9 mouse cellular contexts compared by ENCODE assay signal in genomic region chr11:120547469-120547868, GRCm38 (mm10). TPM values are rescaled to one million over a fixed set of nuclear protein-coding genes. Genes with fewer than 3 reads are reported as not detected.
DNase-seq lines count a peak whose midpoint lies in the region; ATAC-seq and TF ChIP-seq lines count a peak whose summit lies in the region.
"Had no signal": no experiment of that assay in that cellular context is flagged by ENCODE, and none has a peak within 500 bp of the region (broad histone marks: within the 10 kb centered on the region; RNA-seq: fewer than 3 reads in every experiment).

No protein-coding gene starts in this region.

- DNase-seq in forebrain, embryonic 11.5 days (ENCODE audit: low spot score) = no peak
- DNase-seq in liver, embryonic 11.5 days (ENCODE audit: low spot score) = no peak
- peak; percentile 42 for DNase-seq in adipocyte (ENCODE audit: low spot score)
- no peak for DNase-seq in testis, postnatal 14 days (ENCODE audit: low spot score)
- DNase-seq in gastrocnemius, postnatal 10 days = no peak

- 63% methylated on average over 2 of the region's 2 CpGs for WGBS in forebrain, embryonic 12.5 days
- 77% methylated on average over 2 of the region's 2 CpGs for WGBS in forebrain, embryonic 11.5 days
- WGBS in liver, embryonic 12.5 days (ENCODE audit: insufficient replicate concordance) = 48% methylated on average over 2 of the region's 2 CpGs
- WGBS in liver, embryonic 11.5 days = 54% methylated on average over 2 of the region's 2 CpGs

- ATAC-seq in forebrain, embryonic 12.5 days (ENCODE audit: low FRiP score) = no peak
- no peak for ATAC-seq in forebrain, embryonic 11.5 days (replicated peaks; ENCODE audit: low FRiP score)
- ATAC-seq in liver, embryonic 12.5 days = no peak
- ATAC-seq in liver, embryonic 11.5 days (replicated peaks; ENCODE audit: low FRiP score) = no peak

- H3K9ac ChIP-seq in forebrain, embryonic 12.5 days = peak overlapping the region; percentile 40; the same call in 1 of the 2 replicates
- H3K9ac ChIP-seq in forebrain, embryonic 11.5 days (ENCODE audit: low read length) = no peak overlapping the region
- H3K9ac ChIP-seq in liver, embryonic 12.5 days = no peak overlapping the region
- no peak overlapping the region for H3K9ac ChIP-seq in liver, embryonic 11.5 days (ENCODE audit: low read depth, low read length)

- peaks cover 33% of the 10 kb centered on the region for H3K79me2 ChIP-seq in myocyte (ENCODE audit: control insufficient read depth, insufficient read depth)

- H3K27me3 ChIP-seq in forebrain, embryonic 12.5 days = no peaks in the 10 kb centered on the region
- no peaks in the 10 kb centered on the region for H3K27me3 ChIP-seq in forebrain, embryonic 11.5 days (ENCODE audit: control insufficient read depth, insufficient read depth, low read length)
- no peaks in the 10 kb centered on the region for H3K27me3 ChIP-seq in liver, embryonic 12.5 days (replicated peaks)
- no peaks in the 10 kb centered on the region for H3K27me3 ChIP-seq in liver, embryonic 11.5 days (replicated peaks; ENCODE audit: control insufficient read depth, insufficient read depth, low read length)
- H3K27me3 ChIP-seq in myocyte (ENCODE audit: control insufficient read depth, insufficient read depth, insufficient read length) = no peaks in the 10 kb centered on the region

- no peak overlapping the region for H3K4me2 ChIP-seq in forebrain, embryonic 12.5 days
- no peak overlapping the region for H3K4me2 ChIP-seq in forebrain, embryonic 11.5 days (ENCODE audit: low read depth, low read length, severe bottlenecking)
- H3K4me2 ChIP-seq in liver, embryonic 12.5 days = no peak overlapping the region
- H3K4me2 ChIP-seq in liver, embryonic 11.5 days = no peak overlapping the region; the same call in 1 of the 2 replicates
- H3K4me2 ChIP-seq in myocyte (ENCODE audit: low read depth) = peak overlapping the region; percentile 77

- no peak overlapping the region for H3K27ac ChIP-seq in forebrain, embryonic 12.5 days
- no peak overlapping the region for H3K27ac ChIP-seq in forebrain, embryonic 11.5 days (ENCODE audit: low read depth, low read length)
- peak overlapping the region; percentile 94 for H3K27ac ChIP-seq in liver, embryonic 12.5 days
- H3K27ac ChIP-seq in liver, embryonic 11.5 days (ENCODE audit: low read depth, low read length) = no peak overlapping the region; the same call in 1 of the 2 replicates

- no peak overlapping the region for H3K4me3 ChIP-seq in forebrain, embryonic 12.5 days (replicated peaks)
- H3K4me3 ChIP-seq in forebrain, embryonic 11.5 days (ENCODE audit: low read depth, low read length) = no peak overlapping the region
- no peak overlapping the region for H3K4me3 ChIP-seq in liver, embryonic 12.5 days
- no peak overlapping the region for H3K4me3 ChIP-seq in liver, embryonic 11.5 days (ENCODE audit: low read depth, low read length)
- no peak overlapping the region for H3K4me3 ChIP-seq in myocyte

- peaks cover 25% of the 10 kb centered on the region for H3K36me3 ChIP-seq in forebrain, embryonic 12.5 days (replicated peaks)
- peaks cover 11% of the 10 kb centered on the region; the same call in 1 of the 2 replicates for H3K36me3 ChIP-seq in forebrain, embryonic 11.5 days (ENCODE audit: control insufficient read depth, insufficient read depth, low read length)
- H3K36me3 ChIP-seq in liver, embryonic 12.5 days = peaks cover 26% of the 10 kb centered on the region
- peaks cover 15% of the 10 kb centered on the region for H3K36me3 ChIP-seq in liver, embryonic 11.5 days (ENCODE audit: control insufficient read depth, insufficient read depth, low read length)
- peaks cover 9% of the 10 kb centered on the region for H3K36me3 ChIP-seq in myocyte (ENCODE audit: control insufficient read depth, insufficient read depth)

- H3ac ChIP-seq in myocyte (ENCODE audit: control insufficient read depth, insufficient read length) = no peak overlapping the region

- no peaks in the 10 kb centered on the region for H3K9me3 ChIP-seq in forebrain, embryonic 12.5 days
- no peaks in the 10 kb centered on the region for H3K9me3 ChIP-seq in forebrain, embryonic 11.5 days (ENCODE audit: control insufficient read depth, low read length)
- no peaks in the 10 kb centered on the region for H3K9me3 ChIP-seq in liver, embryonic 12.5 days (replicated peaks)
- no peaks in the 10 kb centered on the region for H3K9me3 ChIP-seq in liver, embryonic 11.5 days (ENCODE audit: control insufficient read depth, low read length)

- no peak for TF ChIP-seq POLR2A in myocyte (IDR thresholded peaks at IDR 0.05; ENCODE audit: insufficient read length, low read depth)

- H3K4me1 ChIP-seq in forebrain, embryonic 12.5 days = peaks cover 27% of the 10 kb centered on the region
- peaks cover 3% of the 10 kb centered on the region; the same call in 1 of the 2 replicates for H3K4me1 ChIP-seq in forebrain, embryonic 11.5 days (replicated peaks; ENCODE audit: control insufficient read depth, insufficient read depth, low read length)
- H3K4me1 ChIP-seq in liver, embryonic 12.5 days = peaks cover 38% of the 10 kb centered on the region
- peaks cover 23% of the 10 kb centered on the region for H3K4me1 ChIP-seq in liver, embryonic 11.5 days (replicated peaks; ENCODE audit: control insufficient read depth, insufficient read depth, low read length)

TF ChIP-seq in myocyte, 11 proteins besides CTCF, POLR2A, EP300 and RAD21:
- TF ChIP-seq MYOD1 (IDR thresholded peaks at IDR 0.05; ENCODE audit: control insufficient read depth in 1 of 3, insufficient read length in 2 of 3, low read depth in 2 of 3) (no peak), TCF3 (IDR thresholded peaks at IDR 0.05; ENCODE audit: insufficient read length, low read depth) (no peak), E2F4 (IDR thresholded peaks at IDR 0.05; ENCODE audit: insufficient read depth) (no peak), TCF12 (IDR thresholded peaks at IDR 0.05; ENCODE audit: insufficient read depth, poor library complexity, severe bottlenecking) (no peak), CEBPB (IDR thresholded peaks at IDR 0.05; ENCODE audit: insufficient read depth, poor library complexity, severe bottlenecking) (no peak), MYOG (IDR thresholded peaks at IDR 0.05; ENCODE audit: control insufficient read depth in 1 of 3, insufficient read depth in 1 of 3, insufficient read length in 2 of 3, low read depth in 2 of 3) (no peak), SRF (IDR thresholded peaks at IDR 0.05; ENCODE audit: control insufficient read depth, insufficient read length, low read depth) (no peak), POLR2AphosphoS2 (IDR thresholded peaks at IDR 0.05; ENCODE audit: insufficient read length, low read depth) (no peak), REST (IDR thresholded peaks at IDR 0.05; ENCODE audit: insufficient read depth, insufficient read length) (no peak), MAX (IDR thresholded peaks at IDR 0.05; ENCODE audit: low read depth) (no peak), USF1 (IDR thresholded peaks at IDR 0.05; ENCODE audit: low read depth) (no peak)

RNA-seq across cellular contexts. Expression of gene Mcrip1, which starts 2.1 kb away (rescaled TPM):
- 209 and 214 TPM in 2 replicates for polyA plus RNA-seq in forebrain, embryonic 12.5 days (2016; fragmentation: Nextera tagmentation; extraction: Ambion mirVana)
- 213 and 247 TPM in 2 replicates for polyA plus RNA-seq in forebrain, embryonic 11.5 days (2014; fragmentation: Nextera tagmentation; extraction: Ambion mirVana)
- 60.4 and 61.8 TPM in 2 replicates for polyA plus RNA-seq in liver, embryonic 12.5 days (2016; fragmentation: Nextera tagmentation; extraction: Ambion mirVana)
- 117 and 123 TPM in 2 replicates for polyA plus RNA-seq in liver, embryonic 11.5 days (2014; fragmentation: Nextera tagmentation; extraction: Ambion mirVana)
- 237 TPM for polyA plus RNA-seq in myocyte (2012; fragmentation: generic; extraction: Trizol)
- total RNA-seq in gastrocnemius, postnatal 10 days (2021) = 10 to 100 TPM; 51.3 to 52.7 TPM

RNA-seq across cellular contexts. Expression of gene Ppp1r27, which starts 3.5 kb away (rescaled TPM):
- not detected in 2 replicates for polyA plus RNA-seq in forebrain, embryonic 12.5 days (2016; fragmentation: Nextera tagmentation; extraction: Ambion mirVana)
- not detected in 2 replicates for polyA plus RNA-seq in forebrain, embryonic 11.5 days (2014; fragmentation: Nextera tagmentation; extraction: Ambion mirVana)
- not detected in 2 replicates for polyA plus RNA-seq in liver, embryonic 12.5 days (2016; fragmentation: Nextera tagmentation; extraction: Ambion mirVana)
- polyA plus RNA-seq in liver, embryonic 11.5 days (2014; fragmentation: Nextera tagmentation; extraction: Ambion mirVana) = not detected in 2 replicates
- 1.0 TPM for polyA plus RNA-seq in myocyte (2012; fragmentation: generic; extraction: Trizol)
- 100 to 1,000 TPM; 156 to 183 TPM for total RNA-seq in gastrocnemius, postnatal 10 days (2021)
- total RNA-seq: monocyte, adult 5-6 weeks had no signal

RNA-seq across cellular contexts. Expression of gene Gcgr, which starts 17.0 kb away (rescaled TPM):
- 0.09 TPM in 1 of 2 replicates, not detected in the other for polyA plus RNA-seq in forebrain, embryonic 12.5 days (2016; fragmentation: Nextera tagmentation; extraction: Ambion mirVana)
- 0.35 TPM in 1 of 2 replicates, not detected in the other for polyA plus RNA-seq in forebrain, embryonic 11.5 days (2014; fragmentation: Nextera tagmentation; extraction: Ambion mirVana)
- 8.5 and 9.6 TPM in 2 replicates for polyA plus RNA-seq in liver, embryonic 12.5 days (2016; fragmentation: Nextera tagmentation; extraction: Ambion mirVana)
- 7.6 and 7.7 TPM in 2 replicates for polyA plus RNA-seq in liver, embryonic 11.5 days (2014; fragmentation: Nextera tagmentation; extraction: Ambion mirVana)
- polyA plus RNA-seq in myocyte (2012; fragmentation: generic; extraction: Trizol) = 0.05 TPM
- under 1 TPM; 0.09 to 0.75 TPM for total RNA-seq in gastrocnemius, postnatal 10 days (2021)
- total RNA-seq: monocyte, adult 5-6 weeks had no signal

RNA-seq across cellular contexts. Expression of gene P4hb, which starts 25.6 kb away (rescaled TPM):
- polyA plus RNA-seq in forebrain, embryonic 12.5 days (2016; fragmentation: Nextera tagmentation; extraction: Ambion mirVana) = 334 and 362 TPM in 2 replicates
- polyA plus RNA-seq in forebrain, embryonic 11.5 days (2014; fragmentation: Nextera tagmentation; extraction: Ambion mirVana) = 439 and 476 TPM in 2 replicates
- polyA plus RNA-seq in liver, embryonic 12.5 days (2016; fragmentation: Nextera tagmentation; extraction: Ambion mirVana) = 443 and 468 TPM in 2 replicates
- 648 and 680 TPM in 2 replicates for polyA plus RNA-seq in liver, embryonic 11.5 days (2014; fragmentation: Nextera tagmentation; extraction: Ambion mirVana)
- 444 TPM for polyA plus RNA-seq in myocyte (2012; fragmentation: generic; extraction: Trizol)
- 100 to 1,000 TPM; 349 to 414 TPM for total RNA-seq in gastrocnemius, postnatal 10 days (2021)

RNA-seq across cellular contexts. Expression of gene Arhgdia, which starts 34.0 kb away (rescaled TPM):
- 496 and 513 TPM in 2 replicates for polyA plus RNA-seq in forebrain, embryonic 12.5 days (2016; fragmentation: Nextera tagmentation; extraction: Ambion mirVana)
- 621 and 667 TPM in 2 replicates for polyA plus RNA-seq in forebrain, embryonic 11.5 days (2014; fragmentation: Nextera tagmentation; extraction: Ambion mirVana)
- polyA plus RNA-seq in liver, embryonic 12.5 days (2016; fragmentation: Nextera tagmentation; extraction: Ambion mirVana) = 337 and 356 TPM in 2 replicates
- polyA plus RNA-seq in liver, embryonic 11.5 days (2014; fragmentation: Nextera tagmentation; extraction: Ambion mirVana) = 557 and 561 TPM in 2 replicates
- polyA plus RNA-seq in myocyte (2012; fragmentation: generic; extraction: Trizol) = 837 TPM
- total RNA-seq in gastrocnemius, postnatal 10 days (2021) = 100 to 1,000 TPM; 163 to 197 TPM
